Mouse (Mus musculus): ENCODE data around the gene Atad3a. TPM values are rescaled to one million over a fixed set of nuclear protein-coding genes. Genes with fewer than 3 reads are reported as not detected.
"Not testable (repeated sequence)": the region's sequence is repeated elsewhere in the genome, so short reads cannot be mapped to it uniquely, and the experiment has no call there.

Gene Atad3a
- total and polyA plus RNA-seq, 2 experiments from 2014 or later = 99.3 to 128 TPM

DNA sequence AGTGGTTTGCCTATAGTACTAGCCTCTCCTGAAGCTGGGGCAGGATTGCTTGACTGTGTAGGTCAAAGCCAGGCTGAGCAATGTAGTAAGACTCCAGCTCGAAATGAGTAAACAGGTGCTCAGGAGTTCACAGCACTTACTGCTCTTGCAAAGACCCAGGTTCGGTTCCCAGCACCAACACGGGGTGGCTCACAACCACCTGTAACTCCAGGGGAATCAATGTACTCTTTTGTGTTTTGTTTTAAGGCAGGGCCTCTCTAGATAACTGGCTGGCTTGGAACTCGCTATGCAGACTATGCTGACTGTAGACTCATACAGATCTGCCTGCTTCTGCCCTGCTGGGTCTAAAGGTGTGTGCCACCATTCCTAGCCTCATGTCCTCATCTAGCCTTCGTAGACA lies 18.2 kb downstream of the Atad3a start:
- no peak for ATAC-seq (ENCODE audit: insufficient read depth, low read depth)
- Histone ChIP-seq H3K36me3 (replicated peaks; ENCODE audit: control insufficient read depth, insufficient read depth, low read length) (peaks cover 75% of the 10 kb centered on the region), H3K9me3 (replicated peaks; ENCODE audit: control insufficient read depth, low read length) (no peaks in the 10 kb centered on the region), H3K9ac (replicated peaks; ENCODE audit: low read depth, low read length) (no peak overlapping the region), H3K4me2 (ENCODE audit: low read depth, low read length) (no peak overlapping the region), H3K4me3 (ENCODE audit: low read depth, low read length) (no peak overlapping the region), H3K4me1 (ENCODE audit: control insufficient read depth, insufficient read depth) (no peaks in the 10 kb centered on the region), H3K27ac (ENCODE audit: low read depth) (no peak overlapping the region), H3K27me3 (ENCODE audit: control insufficient read depth, insufficient read depth, low read length) (no peaks in the 10 kb centered on the region)
- WGBS = 95% methylated on average over 5 of the region's 5 CpGs
- no peak for TF ChIP-seq CTCF (IDR thresholded peaks at IDR 0.05; ENCODE audit: low read depth)
- TF ChIP-seq EP300 (IDR thresholded peaks at IDR 0.05; ENCODE audit: low read depth) = no peak
- no peak for DNase-seq (ENCODE audit: low spot score)

DNA sequence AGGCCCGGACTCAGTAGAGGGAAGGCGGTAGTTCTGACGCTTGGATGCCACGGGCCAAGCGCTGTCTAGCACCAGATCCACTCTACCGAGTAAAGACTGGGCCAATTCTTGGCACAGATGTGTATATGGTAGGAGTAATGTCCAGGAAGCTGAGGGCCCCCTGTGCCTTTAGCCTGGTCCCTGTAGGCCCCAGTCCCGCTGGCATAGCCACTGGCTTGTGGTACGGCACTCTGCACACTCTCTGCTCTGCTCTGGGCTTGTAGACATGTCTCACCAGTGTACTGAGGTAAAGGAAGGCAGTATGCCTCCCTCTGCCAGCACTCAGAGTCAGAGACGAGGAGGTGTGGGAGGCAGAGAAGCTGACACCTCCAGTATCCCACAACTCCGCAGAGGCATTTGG lies 20.2 kb downstream of the Atad3a start:
- not testable (repeated sequence) for H3K9me3 ChIP-seq (replicated peaks; ENCODE audit: control insufficient read depth, low read length); DNase-seq (ENCODE audit: low spot score); H3K4me1 ChIP-seq (ENCODE audit: control insufficient read depth, insufficient read depth); H3K27me3 ChIP-seq (ENCODE audit: control insufficient read depth, insufficient read depth, low read length); H3K4me2 ChIP-seq (ENCODE audit: low read depth, low read length); ATAC-seq (ENCODE audit: insufficient read depth, low read depth); H3K9ac ChIP-seq (replicated peaks; ENCODE audit: low read depth, low read length); H3K27ac ChIP-seq (ENCODE audit: low read depth); H3K4me3 ChIP-seq (ENCODE audit: low read depth, low read length)
- H3K36me3 ChIP-seq (replicated peaks; ENCODE audit: control insufficient read depth, insufficient read depth, low read length) = peaks cover 62% of the 10 kb centered on the region
- WGBS = 81% methylated on average over 10 of the region's 10 CpGs

DNA sequence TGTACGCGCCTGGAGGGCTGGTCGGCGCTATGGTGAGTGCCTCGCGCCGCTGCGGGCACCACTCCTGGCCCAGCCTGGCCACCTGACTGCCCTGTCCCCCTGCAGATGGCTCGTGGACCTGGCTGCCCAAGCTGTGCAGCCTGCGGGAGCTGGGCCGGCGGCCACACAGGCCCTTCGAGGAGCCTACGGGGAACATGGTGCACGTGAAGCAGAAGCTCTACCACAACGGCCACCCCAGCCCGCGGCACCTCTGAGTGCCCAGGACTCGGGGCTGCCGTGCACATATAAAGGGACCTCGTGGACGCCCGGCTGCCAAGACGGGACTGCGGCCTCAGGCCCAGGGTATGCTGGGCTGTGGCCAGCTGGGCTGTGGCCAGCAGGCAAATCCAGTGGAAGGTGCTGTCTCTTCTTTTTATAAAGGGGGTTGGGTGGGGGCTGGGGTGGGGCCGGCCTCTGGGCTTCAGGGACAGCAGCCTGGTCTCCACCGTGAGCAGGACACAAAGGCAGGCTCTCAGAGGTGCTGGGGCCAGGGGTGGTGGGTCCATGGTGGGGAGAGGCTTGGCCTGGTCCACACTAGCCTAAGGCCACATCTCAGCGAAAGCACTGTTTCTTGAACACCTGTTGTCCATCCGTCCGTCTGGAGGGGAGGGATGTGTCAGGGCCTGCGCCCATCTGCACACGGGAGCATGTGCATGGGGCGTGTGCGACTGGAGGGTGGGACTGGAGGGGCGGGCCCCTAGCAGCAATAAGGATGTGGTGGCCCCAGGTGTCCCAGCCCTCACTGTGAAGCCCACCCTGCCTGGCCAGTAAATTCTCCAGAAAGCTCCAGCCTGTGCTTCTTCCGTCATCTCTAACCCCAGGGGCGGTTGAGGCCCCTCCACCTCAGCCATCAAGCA lies 20.9 kb downstream of the Atad3a start:
- 63% methylated on average over 36 of the region's 37 CpGs for WGBS
- Histone ChIP-seq H3K27ac (ENCODE audit: low read depth) (no peak overlapping the region), H3K4me3 (ENCODE audit: low read depth, low read length) (no peak overlapping the region), H3K4me1 (ENCODE audit: control insufficient read depth, insufficient read depth) (peaks cover 6% of the 10 kb centered on the region), H3K9me3 (replicated peaks; ENCODE audit: control insufficient read depth, low read length) (no peaks in the 10 kb centered on the region), H3K36me3 (replicated peaks; ENCODE audit: control insufficient read depth, insufficient read depth, low read length) (peaks cover 55% of the 10 kb centered on the region), H3K27me3 (ENCODE audit: control insufficient read depth, insufficient read depth, low read length) (no peaks in the 10 kb centered on the region), H3K4me2 (ENCODE audit: low read depth, low read length) (no peak overlapping the region), H3K9ac (replicated peaks; ENCODE audit: low read depth, low read length) (no peak overlapping the region; the same call in 1 of the 2 replicates)
- ATAC-seq (ENCODE audit: insufficient read depth, low read depth) (peak; percentile 51), DNase-seq (ENCODE audit: low spot score) (peak; percentile 25)
- TF ChIP-seq CTCF (IDR thresholded peaks at IDR 0.05; ENCODE audit: low read depth) (no peak), EP300 (IDR thresholded peaks at IDR 0.05; ENCODE audit: low read depth) (no peak)

DNA sequence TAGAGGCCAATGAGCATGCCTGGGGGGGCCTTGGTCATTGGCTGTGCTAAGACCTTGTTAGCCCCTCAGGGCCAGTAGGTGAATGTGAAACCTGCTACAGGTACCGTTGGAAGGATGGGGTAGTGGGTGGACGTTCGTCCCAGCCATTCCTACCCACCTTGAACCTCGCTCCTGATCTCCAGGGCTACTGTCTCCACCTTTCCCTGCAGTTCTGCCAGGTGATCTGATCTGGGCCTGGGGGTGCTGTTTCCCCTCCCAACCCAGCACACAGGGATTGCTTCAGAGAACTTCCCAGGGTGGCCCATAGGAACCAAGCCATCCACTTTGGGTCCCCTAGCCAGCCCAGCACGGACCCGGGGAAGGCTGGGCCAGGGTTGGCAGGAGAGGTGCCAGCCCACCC lies 21.7 kb downstream of the Atad3a start:
- H3K4me3 ChIP-seq (ENCODE audit: low read depth, low read length) = no peak overlapping the region
- H3K4me1 ChIP-seq (ENCODE audit: control insufficient read depth, insufficient read depth) = peaks cover 6% of the 10 kb centered on the region
- H3K9ac ChIP-seq (replicated peaks; ENCODE audit: low read depth, low read length) = no peak overlapping the region
- H3K9me3 ChIP-seq (replicated peaks; ENCODE audit: control insufficient read depth, low read length) = no peaks in the 10 kb centered on the region
- no peak overlapping the region for H3K4me2 ChIP-seq (ENCODE audit: low read depth, low read length)
- DNase-seq (ENCODE audit: low spot score) (no peak), ATAC-seq (ENCODE audit: insufficient read depth, low read depth) (no peak)
- TF ChIP-seq CTCF (IDR thresholded peaks at IDR 0.05; ENCODE audit: low read depth) (no peak), EP300 (IDR thresholded peaks at IDR 0.05; ENCODE audit: low read depth) (no peak)
- no peaks in the 10 kb centered on the region for H3K27me3 ChIP-seq (ENCODE audit: control insufficient read depth, insufficient read depth, low read length)
- no peak overlapping the region for H3K27ac ChIP-seq (ENCODE audit: low read depth)
- 76% methylated on average over 6 of the region's 6 CpGs for WGBS
- H3K36me3 ChIP-seq (replicated peaks; ENCODE audit: control insufficient read depth, insufficient read depth, low read length) = peaks cover 47% of the 10 kb centered on the region

DNA sequence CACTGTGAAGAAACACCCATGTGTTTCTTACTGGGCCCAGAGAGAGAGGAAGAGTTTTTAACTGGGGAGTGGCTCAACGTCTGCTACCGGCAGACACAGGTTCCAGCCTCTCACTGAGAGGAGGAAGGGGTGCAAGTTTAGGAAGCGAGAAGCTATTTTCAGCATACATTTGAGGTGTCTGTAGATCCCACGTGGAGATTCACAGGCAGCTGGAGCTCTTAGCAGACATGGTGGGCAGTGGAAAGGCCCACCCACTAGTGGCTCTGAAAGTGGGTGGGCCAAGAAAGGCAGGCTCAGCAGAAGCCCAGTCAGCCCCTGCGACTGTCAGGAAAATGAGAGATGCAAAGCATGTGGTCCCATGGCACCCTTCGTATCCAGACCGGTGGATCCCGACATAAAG lies 22.6 kb downstream of the Atad3a start:
- no peaks in the 10 kb centered on the region for H3K27me3 ChIP-seq (ENCODE audit: control insufficient read depth, insufficient read depth, low read length)
- ATAC-seq (ENCODE audit: insufficient read depth, low read depth) = no peak
- no peaks in the 10 kb centered on the region for H3K9me3 ChIP-seq (replicated peaks; ENCODE audit: control insufficient read depth, low read length)
- H3K4me2 ChIP-seq (ENCODE audit: low read depth, low read length) = no peak overlapping the region
- H3K9ac ChIP-seq (replicated peaks; ENCODE audit: low read depth, low read length) = no peak overlapping the region
- DNase-seq (ENCODE audit: low spot score) = no peak
- peaks cover 6% of the 10 kb centered on the region for H3K4me1 ChIP-seq (ENCODE audit: control insufficient read depth, insufficient read depth)
- H3K4me3 ChIP-seq (ENCODE audit: low read depth, low read length) = no peak overlapping the region
- 43% methylated on average over 8 of the region's 8 CpGs for WGBS
- TF ChIP-seq EP300 (IDR thresholded peaks at IDR 0.05; ENCODE audit: low read depth) = no peak
- TF ChIP-seq CTCF (IDR thresholded peaks at IDR 0.05; ENCODE audit: low read depth) = no peak
- H3K36me3 ChIP-seq (replicated peaks; ENCODE audit: control insufficient read depth, insufficient read depth, low read length) = peaks cover 39% of the 10 kb centered on the region
- H3K27ac ChIP-seq (ENCODE audit: low read depth) = no peak overlapping the region

DNA sequence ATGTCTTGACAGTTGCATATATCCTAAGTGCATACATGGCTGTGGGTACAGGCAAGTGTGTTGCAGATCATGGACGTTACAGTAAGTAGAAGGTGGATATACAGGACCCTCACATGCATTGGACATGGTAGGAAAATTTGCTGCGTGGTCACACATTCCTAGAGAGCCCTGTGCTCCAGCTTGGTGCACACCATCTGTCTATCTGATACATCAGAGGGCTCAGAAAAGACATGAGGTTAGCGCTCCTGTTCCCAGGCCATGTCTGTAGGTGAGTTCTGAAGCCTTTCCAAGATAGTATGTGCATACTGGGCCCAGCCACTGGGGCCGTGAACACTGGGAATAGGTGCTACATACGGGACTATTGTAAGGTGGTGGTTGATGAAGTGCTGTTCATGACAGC lies 24.5 kb downstream of the Atad3a start:
- ATAC-seq (ENCODE audit: insufficient read depth, low read depth) (no peak), DNase-seq (ENCODE audit: low spot score) (no peak)
- H3K4me1 ChIP-seq (ENCODE audit: control insufficient read depth, insufficient read depth) = peaks cover 6% of the 10 kb centered on the region
- no peak overlapping the region for H3K27ac ChIP-seq (ENCODE audit: low read depth)
- WGBS = 87% methylated on average over 5 of the region's 5 CpGs
- H3K9me3 ChIP-seq (replicated peaks; ENCODE audit: control insufficient read depth, low read length) = no peaks in the 10 kb centered on the region
- peaks cover 36% of the 10 kb centered on the region for H3K36me3 ChIP-seq (replicated peaks; ENCODE audit: control insufficient read depth, insufficient read depth, low read length)
- no peak overlapping the region for H3K4me3 ChIP-seq (ENCODE audit: low read depth, low read length)
- H3K27me3 ChIP-seq (ENCODE audit: control insufficient read depth, insufficient read depth, low read length) = no peaks in the 10 kb centered on the region
- no peak overlapping the region for H3K9ac ChIP-seq (replicated peaks; ENCODE audit: low read depth, low read length)
- TF ChIP-seq EP300 (IDR thresholded peaks at IDR 0.05; ENCODE audit: low read depth) (no peak), CTCF (IDR thresholded peaks at IDR 0.05; ENCODE audit: low read depth) (no peak)
- no peak overlapping the region for H3K4me2 ChIP-seq (ENCODE audit: low read depth, low read length)

Measured in heart, postnatal 0 days (tissue).